Mouse (Mus musculus): Measurements from ENCODE around the gene Plscr2. TPM values are rescaled to one million over a fixed set of nuclear protein-coding genes. Genes with fewer than 3 reads are reported as not detected.
"Not testable (repeated sequence)": the region's sequence is repeated elsewhere in the genome, so short reads cannot be mapped to it uniquely, and the experiment has no call there.

Gene Plscr2
- total RNA-seq, 2 experiments from 2014 or later = 1.6 to 2.5 TPM

- no peak for DNase-seq (ENCODE audit: extremely low spot score in 1 of 2, low spot score in 1 of 2)
These were observed 2.1 kb upstream of the Plscr2 start for GRCm38 (mm10) chr9:92273271-92273670.

GRCm38 (mm10) chr9:92273956-92274762, 1.2 kb upstream of the Plscr2 start:
- no peak for DNase-seq (ENCODE audit: extremely low spot score in 1 of 2, low spot score in 1 of 2)

- DNase-seq (ENCODE audit: extremely low spot score in 1 of 2, low spot score in 1 of 2) = no peak
These were observed 958 bp downstream of the Plscr2 start for GRCm38 (mm10) chr9:92276360-92276759.

- no peak for DNase-seq (ENCODE audit: extremely low spot score in 1 of 2, low spot score in 1 of 2)
These were observed 4.6 kb downstream of the Plscr2 start for GRCm38 (mm10) chr9:92280048-92280447.

GRCm38 (mm10) chr9:92282563-92283171, 7.3 kb downstream of the Plscr2 start:
- no peak for DNase-seq (ENCODE audit: extremely low spot score in 1 of 2, low spot score in 1 of 2)

GRCm38 (mm10) chr9:92289675-92290074, 14.3 kb downstream of the Plscr2 start:
- no peak for DNase-seq (ENCODE audit: extremely low spot score in 1 of 2, low spot score in 1 of 2)

GRCm38 (mm10) chr9:92292169-92292568, 16.8 kb downstream of the Plscr2 start:
- no peak for DNase-seq (ENCODE audit: extremely low spot score in 1 of 2, low spot score in 1 of 2)

GRCm38 (mm10) chr9:92292922-92293321, 17.5 kb downstream of the Plscr2 start:
- DNase-seq (ENCODE audit: extremely low spot score in 1 of 2, low spot score in 1 of 2) = no peak

- no peak for DNase-seq (ENCODE audit: extremely low spot score in 1 of 2, low spot score in 1 of 2)
These were observed 18.5 kb downstream of the Plscr2 start for GRCm38 (mm10) chr9:92293560-92294548.

GRCm38 (mm10) chr9:92298288-92298687, 22.9 kb downstream of the Plscr2 start:
- DNase-seq (ENCODE audit: extremely low spot score in 1 of 2, low spot score in 1 of 2) = no peak

GRCm38 (mm10) chr9:92301213-92301612, 25.8 kb downstream of the Plscr2 start:
- no peak for DNase-seq (ENCODE audit: extremely low spot score in 1 of 2, low spot score in 1 of 2)

- DNase-seq (ENCODE audit: extremely low spot score in 1 of 2, low spot score in 1 of 2) = no peak
These were observed 29.7 kb downstream of the Plscr2 start for GRCm38 (mm10) chr9:92305075-92305474.

- DNase-seq (ENCODE audit: extremely low spot score in 1 of 2, low spot score in 1 of 2) = no peak
These were observed 30.3 kb downstream of the Plscr2 start for GRCm38 (mm10) chr9:92305620-92306220.

GRCm38 (mm10) chr9:92309077-92309476, 33.7 kb downstream of the Plscr2 start, which contains the start of gene 1700057G04Rik:
Gene 1700057G04Rik, plus strand, starts transcription at chr9:92309377.
- DNase-seq (ENCODE audit: extremely low spot score in 1 of 2, low spot score in 1 of 2) = no peak

- no peak for DNase-seq (ENCODE audit: extremely low spot score in 1 of 2, low spot score in 1 of 2)
These were observed 41.4 kb downstream of the Plscr2 start for GRCm38 (mm10) chr9:92316791-92317190.

- DNase-seq (ENCODE audit: extremely low spot score in 1 of 2, low spot score in 1 of 2) = not testable (repeated sequence)
These were observed 50.5 kb downstream of the Plscr2 start for GRCm38 (mm10) chr9:92325936-92326335.

GRCm38 (mm10) chr9:92326813-92327212, 51.4 kb downstream of the Plscr2 start:
- DNase-seq (ENCODE audit: extremely low spot score in 1 of 2, low spot score in 1 of 2) = no peak

- no peak for DNase-seq (ENCODE audit: extremely low spot score in 1 of 2, low spot score in 1 of 2)
These were observed 56.0 kb downstream of the Plscr2 start for GRCm38 (mm10) chr9:92331383-92331782.

GRCm38 (mm10) chr9:92334845-92335244, 59.4 kb downstream of the Plscr2 start:
- DNase-seq (ENCODE audit: extremely low spot score in 1 of 2, low spot score in 1 of 2) = no peak

GRCm38 (mm10) chr9:92335277-92335818, 59.9 kb downstream of the Plscr2 start:
- DNase-seq (ENCODE audit: extremely low spot score in 1 of 2, low spot score in 1 of 2) = no peak

All from layer of hippocampus, postnatal 25 days (tissue).